Mouse (Mus musculus): ENCODE data around the gene Mettl23. TPM values are rescaled to one million over a fixed set of nuclear protein-coding genes. Genes with fewer than 3 reads are reported as not detected.
"Not testable (repeated sequence)": the region's sequence is repeated elsewhere in the genome, so short reads cannot be mapped to it uniquely, and the experiment has no call there.

The Mettl23 gene
- polyA plus RNA-seq, 1 experiment: 52.9 TPM

GRCm38 (mm10) chr11:116884061-116884460 is 41.0 kb downstream of the Mettl23 start:
- Histone ChIP-seq H3K4me3 (replicated peaks; ENCODE audit: control insufficient read depth, low read depth, low read length) (no peak overlapping the region), H3K4me1 (ENCODE audit: control insufficient read depth, insufficient read depth, low read length) (no peaks in the 10 kb centered on the region; the same call in 1 of the 2 replicates), H3K27ac (ENCODE audit: control insufficient read depth, insufficient read depth, low read depth, low read length, poor library complexity) (no peak overlapping the region)
- TF ChIP-seq CTCF (IDR thresholded peaks at IDR 0.05; ENCODE audit: control insufficient read depth, insufficient read depth, low read length): no peak
- no peak for TF ChIP-seq POLR2A (IDR thresholded peaks at IDR 0.05; ENCODE audit: borderline replicate concordance, control insufficient read depth, low read depth, low read length)
- 82% methylated on average over 6 of the region's 6 CpGs for WGBS

GRCm38 (mm10) chr11:116885275-116886151 is 42.4 kb downstream of the Mettl23 start:
- TF ChIP-seq CTCF (IDR thresholded peaks at IDR 0.05; ENCODE audit: control insufficient read depth, insufficient read depth, low read length) (peak; percentile 82), POLR2A (IDR thresholded peaks at IDR 0.05; ENCODE audit: borderline replicate concordance, control insufficient read depth, low read depth, low read length) (no peak)
- H3K4me3 ChIP-seq (replicated peaks; ENCODE audit: control insufficient read depth, low read depth, low read length): no peak overlapping the region
- no peaks in the 10 kb centered on the region; the same call in 1 of the 2 replicates for H3K4me1 ChIP-seq (ENCODE audit: control insufficient read depth, insufficient read depth, low read length)
- no peak overlapping the region for H3K27ac ChIP-seq (ENCODE audit: control insufficient read depth, insufficient read depth, low read depth, low read length, poor library complexity)
- 5% methylated on average over 28 of the region's 28 CpGs for WGBS

- TF ChIP-seq POLR2A (IDR thresholded peaks at IDR 0.05; ENCODE audit: borderline replicate concordance, control insufficient read depth, low read depth, low read length) (no peak), CTCF (IDR thresholded peaks at IDR 0.05; ENCODE audit: control insufficient read depth, insufficient read depth, low read length) (no peak)
- Histone ChIP-seq H3K4me3 (replicated peaks; ENCODE audit: control insufficient read depth, low read depth, low read length) (no peak overlapping the region), H3K4me1 (ENCODE audit: control insufficient read depth, insufficient read depth, low read length) (no peaks in the 10 kb centered on the region; the same call in 1 of the 2 replicates), H3K27ac (ENCODE audit: control insufficient read depth, insufficient read depth, low read depth, low read length, poor library complexity) (no peak overlapping the region)
- WGBS: 81% methylated on average over 5 of the region's 5 CpGs
Measured at GRCm38 (mm10) chr11:116887136-116887535, 44.1 kb downstream of the Mettl23 start.

GRCm38 (mm10) chr11:116893532-116894442 is 50.7 kb downstream of the Mettl23 start:
- no peak overlapping the region for H3K27ac ChIP-seq (ENCODE audit: control insufficient read depth, insufficient read depth, low read depth, low read length, poor library complexity)
- no peak overlapping the region for H3K4me3 ChIP-seq (replicated peaks; ENCODE audit: control insufficient read depth, low read depth, low read length)
- 50% methylated on average over 19 of the region's 19 CpGs for WGBS
- TF ChIP-seq POLR2A (IDR thresholded peaks at IDR 0.05; ENCODE audit: borderline replicate concordance, control insufficient read depth, low read depth, low read length) (no peak), CTCF (IDR thresholded peaks at IDR 0.05; ENCODE audit: control insufficient read depth, insufficient read depth, low read length) (no peak)
- H3K4me1 ChIP-seq (ENCODE audit: control insufficient read depth, insufficient read depth, low read length): no peaks in the 10 kb centered on the region

- H3K27ac ChIP-seq (ENCODE audit: control insufficient read depth, insufficient read depth, low read depth, low read length, poor library complexity): no peak overlapping the region
- 67% methylated on average over 3 of the region's 3 CpGs for WGBS
- no peak overlapping the region for H3K4me3 ChIP-seq (replicated peaks; ENCODE audit: control insufficient read depth, low read depth, low read length)
- no peaks in the 10 kb centered on the region for H3K4me1 ChIP-seq (ENCODE audit: control insufficient read depth, insufficient read depth, low read length)
- TF ChIP-seq POLR2A (IDR thresholded peaks at IDR 0.05; ENCODE audit: borderline replicate concordance, control insufficient read depth, low read depth, low read length) (no peak), CTCF (IDR thresholded peaks at IDR 0.05; ENCODE audit: control insufficient read depth, insufficient read depth, low read length) (no peak)
Measured at GRCm38 (mm10) chr11:116895402-116895801, 52.3 kb downstream of the Mettl23 start.

GRCm38 (mm10) chr11:116899247-116899646 is 56.2 kb downstream of the Mettl23 start:
- Histone ChIP-seq H3K4me3 (replicated peaks; ENCODE audit: control insufficient read depth, low read depth, low read length) (no peak overlapping the region), H3K27ac (ENCODE audit: control insufficient read depth, insufficient read depth, low read depth, low read length, poor library complexity) (no peak overlapping the region), H3K4me1 (ENCODE audit: control insufficient read depth, insufficient read depth, low read length) (no peaks in the 10 kb centered on the region)
- TF ChIP-seq POLR2A (IDR thresholded peaks at IDR 0.05; ENCODE audit: borderline replicate concordance, control insufficient read depth, low read depth, low read length) (no peak), CTCF (IDR thresholded peaks at IDR 0.05; ENCODE audit: control insufficient read depth, insufficient read depth, low read length) (no peak)
- WGBS: 89% methylated on average over 12 of the region's 12 CpGs

- H3K4me3 ChIP-seq (replicated peaks; ENCODE audit: control insufficient read depth, low read depth, low read length); H3K27ac ChIP-seq (ENCODE audit: control insufficient read depth, insufficient read depth, low read depth, low read length, poor library complexity); H3K4me1 ChIP-seq (ENCODE audit: control insufficient read depth, insufficient read depth, low read length): not testable (repeated sequence)
- 79% methylated on average over 10 of the region's 10 CpGs for WGBS
Measured at GRCm38 (mm10) chr11:116902588-116902987, 59.5 kb downstream of the Mettl23 start.

Other genes with a start within 250 kb of the Mettl23 start
- 20.9 and 51.1 TPM in 2 replicates for gene Rhbdf2, start 216.3 kb upstream of the Mettl23 start, polyA plus RNA-seq (2011; ENCODE audit: insufficient read depth, insufficient read length, low replicate concordance, missing spikeins)
- not detected in 2 replicates for gene Prcd, start 189.7 kb upstream of the Mettl23 start, polyA plus RNA-seq (2011; ENCODE audit: insufficient read depth, insufficient read length, low replicate concordance, missing spikeins)
- 2.6 and 3.4 TPM in 2 replicates for gene Cygb, start 189.0 kb upstream of the Mettl23 start, polyA plus RNA-seq (2011; ENCODE audit: insufficient read depth, insufficient read length, low replicate concordance, missing spikeins)
- gene St6galnac1, start 67.8 kb upstream of the Mettl23 start, polyA plus RNA-seq (2011; ENCODE audit: insufficient read depth, insufficient read length, low replicate concordance, missing spikeins): not detected in 2 replicates
- 1.7 and 6.6 TPM in 2 replicates for gene Mxra7, start 15.2 kb upstream of the Mettl23 start, polyA plus RNA-seq (2011; ENCODE audit: insufficient read depth, insufficient read length, low replicate concordance, missing spikeins)
- gene Jmjd6, start 171 bp downstream of the Mettl23 start, polyA plus RNA-seq (2011; ENCODE audit: insufficient read depth, insufficient read length, low replicate concordance, missing spikeins): 17.3 and 41.8 TPM in 2 replicates
- gene Mfsd11, start 9.2 kb downstream of the Mettl23 start, polyA plus RNA-seq (2011; ENCODE audit: insufficient read depth, insufficient read length, low replicate concordance, missing spikeins): 6.2 and 26.4 TPM in 2 replicates
- gene Srsf2, start 9.8 kb downstream of the Mettl23 start, polyA plus RNA-seq (2011; ENCODE audit: insufficient read depth, insufficient read length, low replicate concordance, missing spikeins): 438 and 524 TPM in 2 replicates
- gene Mgat5b, start 75.6 kb downstream of the Mettl23 start, polyA plus RNA-seq (2011; ENCODE audit: insufficient read depth, insufficient read length, low replicate concordance, missing spikeins): not detected in 2 replicates

All from bone marrow, adult 2 months (tissue).